ENCODE assay signal across 10 mouse cellular contexts in the genomic region with DNA sequence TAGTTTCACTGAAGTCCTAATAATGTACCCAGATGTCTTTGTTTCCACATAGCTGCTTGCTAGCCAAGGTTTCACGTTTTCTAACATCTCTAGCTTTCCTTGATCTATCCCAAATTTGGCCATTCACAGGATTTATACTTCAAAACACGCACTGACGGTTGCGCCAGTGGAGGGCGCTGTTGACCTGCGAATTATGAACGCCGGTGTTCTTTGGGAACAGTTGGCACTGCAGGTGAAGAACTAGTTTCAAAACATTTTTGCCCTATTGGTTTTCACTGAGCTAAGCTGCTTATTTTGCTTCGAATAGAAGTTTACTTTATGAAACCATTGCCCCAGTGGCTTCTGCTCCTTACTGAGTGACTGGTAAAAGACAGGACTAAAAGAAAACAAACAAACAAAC.
DNase-seq lines count a peak whose midpoint lies in the region; ATAC-seq and TF ChIP-seq lines count a peak whose summit lies in the region.
"Had no signal": no experiment of that assay in that cellular context is flagged by ENCODE, and none has a peak within 500 bp of the region (broad histone marks: within the 10 kb centered on the region; RNA-seq: fewer than 3 reads in every experiment).

No protein-coding gene starts in this region.

- H3K27ac ChIP-seq in hindbrain, embryonic 11.5 days (ENCODE audit: low read depth, low read length), result no peak overlapping the region
- no peak overlapping the region for H3K27ac ChIP-seq in hindbrain, embryonic 16.5 days (ENCODE audit: low read depth, low read length)
- no peak overlapping the region for H3K27ac ChIP-seq in ES-Bruce4 (ENCODE audit: insufficient read depth, low read length)
- H3K27ac ChIP-seq: limb, embryonic 15.5 days; stomach, embryonic 15.5 days had no signal

- no peak overlapping the region for H3K4me3 ChIP-seq in hindbrain, embryonic 11.5 days (ENCODE audit: low read depth, low read length)
- H3K4me3 ChIP-seq in hindbrain, embryonic 16.5 days (ENCODE audit: low read length), result no peak overlapping the region
- no peak overlapping the region for H3K4me3 ChIP-seq in ES-Bruce4 (ENCODE audit: low read depth, low read length)
- H3K4me3 ChIP-seq: limb, embryonic 15.5 days; stomach, embryonic 15.5 days had no signal

- ATAC-seq in hindbrain, embryonic 11.5 days (ENCODE audit: low FRiP score), result no peak
- no peak for ATAC-seq in hindbrain, embryonic 16.5 days

- DNase-seq in hindbrain, embryonic 11.5 days (ENCODE audit: low spot score), result peak; percentile 69
- peak; percentile 58 for DNase-seq in brain, embryonic 14.5 days (ENCODE audit: low read depth)
- peak; percentile 28 to 29 for DNase-seq in kidney, postnatal 4 days
- peak; percentile 4 for DNase-seq in retina, adult 2 months (ENCODE audit: low read depth, low spot score)
- DNase-seq in lung, postnatal 4 days, result no peak
- DNase-seq in urinary bladder, adult 18-20 months (ENCODE audit: low spot score in 2 of 2), result no peak

- H3K27me3 ChIP-seq in hindbrain, embryonic 11.5 days (ENCODE audit: control insufficient read depth, insufficient read depth, low read length), result no peaks in the 10 kb centered on the region
- H3K27me3 ChIP-seq in hindbrain, embryonic 16.5 days (replicated peaks; ENCODE audit: control insufficient read depth, insufficient read depth, low read length), result no peaks in the 10 kb centered on the region
- no peaks in the 10 kb centered on the region for H3K27me3 ChIP-seq in ES-Bruce4 (ENCODE audit: control insufficient read depth, insufficient read depth, low read length, poor library complexity, severe bottlenecking)
- H3K27me3 ChIP-seq: limb, embryonic 15.5 days; stomach, embryonic 15.5 days had no signal

- H3K4me1 ChIP-seq in hindbrain, embryonic 11.5 days (replicated peaks; ENCODE audit: control insufficient read depth, insufficient read depth, low read length), result no peaks in the 10 kb centered on the region
- H3K4me1 ChIP-seq in hindbrain, embryonic 16.5 days (ENCODE audit: control insufficient read depth, insufficient read depth, low read depth, low read length), result no peaks in the 10 kb centered on the region
- no peaks in the 10 kb centered on the region for H3K4me1 ChIP-seq in ES-Bruce4 (ENCODE audit: control insufficient read depth, insufficient read depth, low read length)
- H3K4me1 ChIP-seq: limb, embryonic 15.5 days; stomach, embryonic 15.5 days had no signal

- H3K4me2 ChIP-seq in hindbrain, embryonic 11.5 days (replicated peaks; ENCODE audit: low read depth, low read length), result no peak overlapping the region
- no peak overlapping the region for H3K4me2 ChIP-seq in hindbrain, embryonic 16.5 days (ENCODE audit: low read length)
- H3K4me2 ChIP-seq: limb, embryonic 15.5 days; stomach, embryonic 15.5 days had no signal

- no peak for TF ChIP-seq POLR2A in ES-Bruce4 (IDR thresholded peaks at IDR 0.05; ENCODE audit: insufficient read depth, low read length)
- TF ChIP-seq POLR2A in brain, embryonic 14.5 days (IDR thresholded peaks at IDR 0.05; ENCODE audit: borderline replicate concordance, extremely low read depth, insufficient read depth, insufficient read length, poor library complexity, severe bottlenecking), result no peak

- WGBS in hindbrain, embryonic 11.5 days, result 7% methylated on average over 9 of the region's 9 CpGs
- 10% methylated on average over 9 of the region's 9 CpGs for WGBS in hindbrain, embryonic 16.5 days

- H3K9ac ChIP-seq in hindbrain, embryonic 11.5 days (ENCODE audit: low read depth, low read length), result no peak overlapping the region
- no peak overlapping the region for H3K9ac ChIP-seq in hindbrain, embryonic 16.5 days (ENCODE audit: low read depth, low read length)
- H3K9ac ChIP-seq in ES-Bruce4 (ENCODE audit: low read depth, poor library complexity, severe bottlenecking), result no peak overlapping the region
- H3K9ac ChIP-seq: limb, embryonic 15.5 days; stomach, embryonic 15.5 days had no signal

- TF ChIP-seq EP300 in ES-Bruce4 (IDR thresholded peaks at IDR 0.05; ENCODE audit: insufficient read depth, low read depth, low read length), result no peak

- no peaks in the 10 kb centered on the region for H3K36me3 ChIP-seq in hindbrain, embryonic 11.5 days (ENCODE audit: control insufficient read depth, insufficient read depth, low read length)
- H3K36me3 ChIP-seq in hindbrain, embryonic 16.5 days (ENCODE audit: control insufficient read depth, insufficient read depth, low read length), result no peaks in the 10 kb centered on the region
- H3K36me3 ChIP-seq in ES-Bruce4 (ENCODE audit: control insufficient read depth, insufficient read depth, low read length, poor library complexity, severe bottlenecking), result no peaks in the 10 kb centered on the region
- H3K36me3 ChIP-seq: limb, embryonic 15.5 days; stomach, embryonic 15.5 days had no signal

- TF ChIP-seq CTCF in ES-Bruce4 (IDR thresholded peaks at IDR 0.05; ENCODE audit: low read depth, low read length), result peak; percentile 81
- TF ChIP-seq CTCF in brain, embryonic 14.5 days (IDR thresholded peaks at IDR 0.05; ENCODE audit: borderline replicate concordance, extremely low read depth, insufficient read depth, insufficient read length), result peak; percentile 68

- H3K9me3 ChIP-seq in hindbrain, embryonic 11.5 days (ENCODE audit: control insufficient read depth, low read length), result no peaks in the 10 kb centered on the region
- H3K9me3 ChIP-seq in hindbrain, embryonic 16.5 days (ENCODE audit: control insufficient read depth, low read length), result no peaks in the 10 kb centered on the region; the same call in 1 of the 2 replicates
- H3K9me3 ChIP-seq in ES-Bruce4 (replicated peaks; ENCODE audit: control insufficient read depth, insufficient read depth, low read length, poor library complexity, severe bottlenecking), result no peaks in the 10 kb centered on the region
- H3K9me3 ChIP-seq: limb, embryonic 15.5 days; stomach, embryonic 15.5 days had no signal

Comparison
In these comparisons a context has a peak if more than half of its experiments do, and no peak if none do; other contexts are left out.
1. DNase-seq: peak in hindbrain, embryonic 11.5 days (single experiment), brain, embryonic 14.5 days (single experiment), kidney, postnatal 4 days (2 of 2) and retina, adult 2 months (single experiment); none in lung, postnatal 4 days (0 of 2) and urinary bladder, adult 18-20 months (0 of 2).